Mouse (Mus musculus) heart, embryonic 15.5 days (tissue): Measurements from ENCODE around the gene Pyroxd2. TPM values are rescaled to one million over a fixed set of nuclear protein-coding genes. Genes with fewer than 3 reads are reported as not detected.

Source experiments
- ATAC-seq: fragments of 200-750 bp; cut with Nextera tagmentation; replicated peaks from 2 replicates; pipeline ENCODE4 v1.8.0; 2017; ENCODE audit warnings: low read depth, moderate TSS enrichment; ENCODE audit not compliant: insufficient number of reproducible peaks, insufficient read depth, low FRiP score
- H3K27ac ChIP-seq: fragments of 300-500 bp; sonication (generic); 2 replicates; pipeline ENCODE4 v1.5.1; 2015; ENCODE audit warnings: mild to moderate bottlenecking, inconsistent platforms
- H3K27me3 ChIP-seq: fragments of 300-500 bp; sonication (generic); 2 replicates; pipeline ENCODE4 v1.6.1; 2015; ENCODE audit warnings: inconsistent platforms
- H3K36me3 ChIP-seq: fragments of 300-500 bp; sonication (generic); 2 replicates; pipeline ENCODE4 v1.6.1; 2015; ENCODE audit warnings: mild to moderate bottlenecking, inconsistent platforms
- H3K4me1 ChIP-seq: fragments of 300-500 bp; sonication (generic); replicated peaks from 2 replicates; pipeline ENCODE4 v1.6.1; 2015; ENCODE audit warnings: inconsistent platforms
- H3K4me2 ChIP-seq: fragments of 300-500 bp; sonication (generic); 2 replicates; pipeline ENCODE4 v1.6.1; 2015; ENCODE audit warnings: inconsistent platforms, mild to moderate bottlenecking, moderate library complexity
- H3K4me3 ChIP-seq: fragments of 300-500 bp; sonication (generic); 2 replicates; pipeline ENCODE4 v1.5.1; 2015; ENCODE audit warnings: mild to moderate bottlenecking, inconsistent platforms
- H3K9ac ChIP-seq: fragments of 300-500 bp; sonication (generic); 2 replicates; pipeline ENCODE4 v1.6.1; 2015; ENCODE audit warnings: mild to moderate bottlenecking, inconsistent platforms
- H3K9me3 ChIP-seq: fragments of 300-500 bp; sonication (generic); replicated peaks from 2 replicates; pipeline ENCODE4 v1.6.1; 2016; ENCODE audit warnings: inconsistent platforms
- WGBS: fragments of 180-500 bp; shearing (Covaris S2); methylation state at CpG from one replicate; pipeline ENCODE4 v1.1.7; 2015; ENCODE audit warnings: mixed read lengths; 5-methylcytosine and 5-hydroxymethylcytosine counted together
- polyA plus RNA-seq: library from polyadenylated mRNA; unstranded; fragments of >200 nt; fragmentation: Nextera tagmentation; extraction: Ambion mirVana; gene quantifications from 2 replicates; pipeline ENCODE4 v1.2.1, GENCODE M21; 2015

The Pyroxd2 gene
- polyA plus RNA-seq, 1 experiment from 2014 or later: 4.8 TPM

- WGBS: 7% methylated on average over 4 of the region's 4 CpGs
- no peak overlapping the region for H3K9ac ChIP-seq
- no peaks in the 10 kb centered on the region for H3K36me3 ChIP-seq
- peaks cover 26% of the 10 kb centered on the region for H3K4me1 ChIP-seq
- H3K4me3 ChIP-seq: no peak overlapping the region
- H3K4me2 ChIP-seq: no peak overlapping the region
- peak; percentile 47 for ATAC-seq
- no peak overlapping the region for H3K27ac ChIP-seq
- no peaks in the 10 kb centered on the region for H3K9me3 ChIP-seq
- H3K27me3 ChIP-seq: no peaks in the 10 kb centered on the region
These were observed 8.4 kb downstream of the Pyroxd2 start for GRCm38 (mm10) chr19:42744162-42744586.

DNA sequence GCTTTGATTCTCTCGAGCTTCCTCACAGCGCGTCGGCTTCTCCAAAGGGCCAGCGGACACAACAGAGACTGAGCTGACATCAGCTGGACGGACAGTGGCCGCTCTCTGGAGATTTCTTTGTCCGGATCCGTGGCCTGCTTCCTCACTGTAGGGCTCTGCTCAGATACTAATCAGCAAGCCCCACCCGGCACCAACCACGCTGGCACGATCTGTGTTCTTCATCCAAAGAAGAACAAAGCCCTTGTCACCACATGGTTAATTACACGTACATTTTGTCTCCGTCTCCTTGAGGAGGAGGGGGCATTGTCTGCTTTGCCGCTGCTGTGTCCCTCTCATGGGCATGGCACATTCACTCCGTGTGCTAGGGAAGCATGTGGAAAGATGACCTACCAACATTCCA, 9.3 kb downstream of the Pyroxd2 start:
- ATAC-seq: no peak
- H3K4me2 ChIP-seq: no peak overlapping the region
- 70% methylated on average over 16 of the region's 16 CpGs for WGBS
- no peaks in the 10 kb centered on the region for H3K36me3 ChIP-seq
- H3K4me3 ChIP-seq: no peak overlapping the region
- peaks cover 26% of the 10 kb centered on the region for H3K4me1 ChIP-seq
- no peak overlapping the region for H3K27ac ChIP-seq
- no peak overlapping the region for H3K9ac ChIP-seq
- H3K27me3 ChIP-seq: no peaks in the 10 kb centered on the region
- no peaks in the 10 kb centered on the region for H3K9me3 ChIP-seq

GRCm38 (mm10) chr19:42741884-42742283, 10.7 kb downstream of the Pyroxd2 start:
- no peak overlapping the region for H3K27ac ChIP-seq
- no peak overlapping the region for H3K9ac ChIP-seq
- H3K4me1 ChIP-seq: peaks cover 26% of the 10 kb centered on the region
- H3K4me2 ChIP-seq: peak overlapping the region; percentile 19; the same call in 1 of the 2 replicates
- no peaks in the 10 kb centered on the region for H3K36me3 ChIP-seq
- WGBS: 32% methylated on average over 14 of the region's 14 CpGs
- H3K27me3 ChIP-seq: no peaks in the 10 kb centered on the region
- ATAC-seq: no peak
- H3K4me3 ChIP-seq: no peak overlapping the region
- no peaks in the 10 kb centered on the region for H3K9me3 ChIP-seq

GRCm38 (mm10) chr19:42740163-42740899, 12.2 kb downstream of the Pyroxd2 start:
- WGBS: 85% methylated on average over 8 of the region's 8 CpGs
- no peaks in the 10 kb centered on the region for H3K27me3 ChIP-seq
- H3K9ac ChIP-seq: no peak overlapping the region
- no peaks in the 10 kb centered on the region for H3K36me3 ChIP-seq
- no peak overlapping the region for H3K27ac ChIP-seq
- H3K4me2 ChIP-seq: no peak overlapping the region
- no peak for ATAC-seq
- H3K9me3 ChIP-seq: no peaks in the 10 kb centered on the region
- no peak overlapping the region for H3K4me3 ChIP-seq
- H3K4me1 ChIP-seq: peaks cover 26% of the 10 kb centered on the region

DNA sequence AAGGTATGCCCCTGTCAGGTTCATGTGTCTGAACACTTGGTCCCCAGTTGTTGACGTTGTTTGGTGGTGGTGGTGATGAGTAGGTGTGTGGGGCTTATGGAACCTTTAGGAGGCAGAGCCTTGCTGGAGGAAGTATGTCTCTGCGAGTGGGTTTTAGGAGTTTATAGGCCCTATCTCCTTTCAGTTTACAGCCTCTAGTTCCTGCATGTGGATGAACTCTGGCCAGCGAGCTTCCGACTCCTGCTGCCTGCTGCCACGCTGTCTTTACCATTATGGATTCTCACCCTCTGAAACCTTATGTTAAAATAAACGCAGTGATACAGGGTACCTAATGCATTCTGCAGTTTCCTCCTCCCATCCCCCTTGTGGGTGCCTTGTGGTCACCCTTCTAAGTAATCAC, 12.8 kb downstream of the Pyroxd2 start:
- Histone ChIP-seq H3K36me3 (no peaks in the 10 kb centered on the region), H3K27me3 (no peaks in the 10 kb centered on the region), H3K9ac (no peak overlapping the region), H3K4me3 (no peak overlapping the region), H3K4me1 (peaks cover 26% of the 10 kb centered on the region), H3K9me3 (no peaks in the 10 kb centered on the region), H3K4me2 (no peak overlapping the region), H3K27ac (no peak overlapping the region)
- ATAC-seq: no peak
- 84% methylated on average over 6 of the region's 6 CpGs for WGBS

DNA sequence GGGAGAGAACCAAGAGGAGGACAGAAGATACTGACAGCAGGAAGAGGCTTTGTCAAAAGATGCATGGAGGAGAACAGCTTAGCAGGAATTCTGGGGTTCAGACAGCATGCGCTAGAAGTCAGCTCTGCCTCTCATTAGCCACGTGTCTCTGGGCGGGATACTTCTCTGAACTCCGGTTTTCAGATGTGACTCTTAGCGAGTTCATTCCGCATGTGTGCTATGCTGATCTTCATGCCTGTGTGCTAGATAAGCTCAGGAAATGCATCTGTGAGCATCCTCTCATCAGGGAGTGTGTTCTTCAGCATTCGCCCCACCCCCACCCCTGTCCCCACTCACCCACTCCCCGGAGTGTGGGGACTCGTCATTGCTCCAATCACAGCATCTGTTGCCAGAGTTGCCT, 14.8 kb downstream of the Pyroxd2 start:
- Histone ChIP-seq H3K9ac (no peak overlapping the region), H3K4me2 (no peak overlapping the region), H3K36me3 (no peaks in the 10 kb centered on the region), H3K4me3 (no peak overlapping the region), H3K4me1 (peaks cover 17% of the 10 kb centered on the region), H3K9me3 (no peaks in the 10 kb centered on the region), H3K27ac (no peak overlapping the region), H3K27me3 (no peaks in the 10 kb centered on the region)
- 54% methylated on average over 9 of the region's 9 CpGs for WGBS
- no peak for ATAC-seq

DNA sequence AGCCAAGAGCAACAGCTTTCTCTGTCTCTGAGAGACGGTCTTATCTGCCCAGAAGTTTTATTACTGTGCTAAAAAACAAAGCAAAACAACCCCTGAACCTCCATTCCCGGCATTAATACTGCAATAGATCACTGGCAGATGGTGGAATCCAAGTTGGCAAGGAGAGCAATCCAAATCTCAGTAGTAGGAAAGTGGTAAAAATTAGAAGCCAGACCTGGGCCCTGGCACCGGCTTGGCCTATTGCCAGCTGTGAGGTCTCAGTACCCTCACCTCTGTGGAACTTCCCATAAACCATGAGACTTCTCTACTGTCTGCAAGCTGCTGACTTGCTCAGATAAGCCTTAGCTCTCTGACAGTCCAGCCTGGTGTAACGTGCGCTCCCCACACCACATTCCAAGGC, 17.6 kb downstream of the Pyroxd2 start:
- Histone ChIP-seq H3K4me1 (0 out of 2 replicates have a peak, but pooled peaks cover 3% of the 10 kb centered on the region), H3K36me3 (no peaks in the 10 kb centered on the region), H3K9ac (no peak overlapping the region), H3K27me3 (no peaks in the 10 kb centered on the region), H3K4me3 (no peak overlapping the region), H3K27ac (no peak overlapping the region), H3K4me2 (no peak overlapping the region), H3K9me3 (no peaks in the 10 kb centered on the region)
- WGBS: 58% methylated on average over 5 of the region's 5 CpGs
- no peak for ATAC-seq

DNA sequence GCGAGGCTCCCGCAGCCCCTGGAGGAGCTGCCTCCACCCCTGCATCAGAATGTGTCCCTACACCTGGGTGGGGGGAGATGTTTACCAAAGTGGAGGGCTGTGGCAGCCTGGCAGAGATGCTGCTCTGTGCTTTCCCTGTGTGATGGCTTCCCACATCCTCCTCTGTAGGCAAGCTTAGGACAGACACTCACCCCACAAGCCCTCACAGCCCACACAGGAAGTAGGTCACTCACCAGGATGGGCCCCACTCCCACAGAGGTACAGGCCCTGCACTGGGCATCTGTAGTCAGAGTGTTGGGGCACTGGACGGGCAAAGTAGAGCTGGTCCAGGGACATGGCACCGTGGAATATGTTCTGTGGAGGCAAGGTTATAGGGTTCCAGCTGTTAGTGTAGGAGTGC, 25.2 kb downstream of the Pyroxd2 start:
- 83% methylated on average over 4 of the region's 4 CpGs for WGBS

DNA sequence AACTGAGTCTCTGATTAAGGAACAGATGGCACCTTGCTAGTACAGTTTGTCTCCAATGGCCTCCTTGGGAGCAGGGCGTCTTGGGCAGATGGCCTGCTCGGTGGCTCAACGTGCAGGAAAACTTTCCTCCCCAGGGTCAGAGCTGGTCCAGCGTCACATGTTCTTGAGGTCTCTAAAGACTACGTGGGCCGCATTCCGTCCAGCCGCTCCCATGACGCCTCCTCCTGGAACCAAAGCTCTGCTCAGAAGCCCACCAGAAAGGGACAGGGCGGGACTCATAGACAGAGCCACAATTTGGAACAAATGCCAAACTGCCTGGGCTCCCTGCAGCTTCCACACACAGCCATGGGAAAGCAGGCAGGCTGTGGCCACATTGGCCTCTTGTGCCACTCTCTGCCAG, 25.8 kb downstream of the Pyroxd2 start:
- WGBS: 92% methylated on average over 10 of the region's 10 CpGs
- Histone ChIP-seq H3K36me3 (no peaks in the 10 kb centered on the region), H3K9ac (no peak overlapping the region), H3K27me3 (no peaks in the 10 kb centered on the region), H3K27ac (no peak overlapping the region), H3K4me1 (no peaks in the 10 kb centered on the region), H3K4me2 (no peak overlapping the region), H3K4me3 (no peak overlapping the region), H3K9me3 (no peaks in the 10 kb centered on the region)
- no peak for ATAC-seq

More for the DNA sequence above, 25.2 kb downstream of the Pyroxd2 start:
- no peak overlapping the region for H3K4me2 ChIP-seq
- ATAC-seq: no peak
- H3K27ac ChIP-seq: no peak overlapping the region
- H3K27me3 ChIP-seq: no peaks in the 10 kb centered on the region
- H3K9ac ChIP-seq: no peak overlapping the region
- H3K36me3 ChIP-seq: no peaks in the 10 kb centered on the region
- H3K9me3 ChIP-seq: no peaks in the 10 kb centered on the region
- no peak overlapping the region for H3K4me3 ChIP-seq
- no peaks in the 10 kb centered on the region for H3K4me1 ChIP-seq

DNA sequence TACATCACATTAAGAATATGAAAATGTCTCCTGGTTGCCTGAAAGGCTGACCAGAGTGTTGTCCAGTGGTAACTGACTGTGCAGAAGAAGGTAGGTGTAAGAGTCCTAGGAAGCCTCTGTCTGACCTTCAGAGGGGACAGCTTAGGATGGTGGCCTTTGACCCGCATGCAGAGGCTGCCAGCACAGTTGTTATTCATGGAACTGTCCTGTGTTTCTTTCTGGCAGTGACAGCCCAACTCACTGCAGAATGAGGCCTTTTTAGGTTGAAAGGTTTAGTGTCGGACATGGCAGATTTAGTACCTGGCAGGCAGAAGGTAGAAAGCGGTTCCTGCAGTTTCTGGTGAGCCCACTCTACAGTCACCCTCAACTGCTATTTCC, 26.6 kb downstream of the Pyroxd2 start:
- no peaks in the 10 kb centered on the region for H3K4me1 ChIP-seq
- no peaks in the 10 kb centered on the region for H3K9me3 ChIP-seq
- no peak for ATAC-seq
- no peak overlapping the region for H3K4me3 ChIP-seq
- 85% methylated on average over 3 of the region's 3 CpGs for WGBS
- H3K9ac ChIP-seq: no peak overlapping the region
- H3K27me3 ChIP-seq: no peaks in the 10 kb centered on the region
- H3K4me2 ChIP-seq: no peak overlapping the region
- H3K36me3 ChIP-seq: no peaks in the 10 kb centered on the region
- H3K27ac ChIP-seq: no peak overlapping the region

DNA sequence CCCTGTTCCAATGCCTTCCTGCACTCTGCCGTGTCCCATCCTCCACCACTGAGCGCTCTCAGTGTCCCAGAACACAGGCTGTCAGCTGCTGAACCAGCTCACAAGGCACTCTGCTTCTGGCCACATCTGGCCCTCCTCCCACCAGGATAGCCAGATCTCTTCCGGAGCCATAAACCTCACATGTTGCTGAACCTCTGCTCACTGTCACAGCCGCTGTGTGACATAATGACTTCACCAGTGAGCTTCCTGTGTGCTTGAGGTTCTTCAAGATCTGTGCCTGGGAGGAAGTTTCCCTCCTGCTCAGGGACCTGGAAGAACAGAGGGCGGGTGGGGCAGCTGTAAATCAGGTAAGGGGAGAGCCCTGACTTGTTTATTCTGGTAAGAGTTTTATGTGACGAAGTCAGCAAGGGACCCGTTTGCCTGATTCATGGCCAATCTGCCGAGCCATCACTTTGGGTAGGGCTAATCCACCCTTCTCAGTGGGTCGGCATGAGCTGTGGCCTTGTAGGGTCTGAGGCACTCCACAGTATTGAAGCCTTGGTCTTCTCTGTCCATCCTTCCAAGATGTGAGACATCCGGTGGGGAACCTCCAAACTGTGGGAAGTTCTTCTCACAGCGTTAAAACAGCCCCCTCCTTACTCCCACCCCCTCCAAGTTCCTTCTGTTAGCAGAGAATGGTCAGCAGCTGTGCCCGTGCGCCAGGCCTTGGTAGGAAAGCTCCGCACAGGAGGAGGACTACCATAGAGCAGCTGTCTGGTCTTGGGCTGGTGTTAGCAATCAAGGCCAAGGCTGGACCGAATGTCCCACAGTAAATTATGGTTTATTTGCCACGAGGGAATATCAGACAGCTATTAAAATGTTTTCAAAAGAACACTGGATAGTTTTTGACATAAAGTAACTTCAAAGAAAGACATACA, 27.3 kb downstream of the Pyroxd2 start:
- 54% methylated on average over 16 of the region's 16 CpGs for WGBS
- Histone ChIP-seq H3K27ac (no peak overlapping the region), H3K9ac (no peak overlapping the region), H3K4me3 (no peak overlapping the region), H3K4me1 (no peaks in the 10 kb centered on the region), H3K9me3 (no peaks in the 10 kb centered on the region), H3K27me3 (no peaks in the 10 kb centered on the region), H3K36me3 (no peaks in the 10 kb centered on the region), H3K4me2 (no peak overlapping the region)
- ATAC-seq: no peak
